Mouse (Mus musculus) small intestine, adult 2 months (tissue): Measurements from ENCODE around the gene Olfr215. TPM values are rescaled to one million over a fixed set of nuclear protein-coding genes. Genes with fewer than 3 reads are reported as not detected.
"Not testable (repeated sequence)": the region's sequence is repeated elsewhere in the genome, so short reads cannot be mapped to it uniquely, and the experiment has no call there.

ENCODE experiments used
- H3K27ac ChIP-seq: fragments of 200-500 bp; 2 replicates; pipeline ENCODE4 v1.5.1; 2012; ENCODE audit warnings: low read depth, low read length, control low read depth, inconsistent platforms; ENCODE audit not compliant: insufficient read depth
- H3K27me3 ChIP-seq: fragments of 200-500 bp; 2 replicates; pipeline ENCODE4 v1.6.1; 2012; ENCODE audit warnings: mild to moderate bottlenecking, moderate library complexity, low read length, inconsistent platforms; ENCODE audit not compliant: control insufficient read depth, insufficient read depth
- H3K36me3 ChIP-seq: fragments of 200-500 bp; 2 replicates; pipeline ENCODE4 v1.6.1; 2012; ENCODE audit warnings: mild to moderate bottlenecking, low read length, control low read depth, inconsistent platforms; ENCODE audit not compliant: control insufficient read depth, insufficient read depth
- H3K4me1 ChIP-seq: fragments of 200-500 bp; 2 replicates; pipeline ENCODE4 v1.6.1; 2012; ENCODE audit warnings: low read length, inconsistent platforms, mixed read lengths; ENCODE audit not compliant: control insufficient read depth, insufficient read depth, insufficient read length
- H3K4me3 ChIP-seq: fragments of 200-500 bp; 2 replicates; pipeline ENCODE4 v1.5.1; 2012; ENCODE audit warnings: low read depth, mild to moderate bottlenecking, control low read depth, inconsistent platforms, low read length, moderate library complexity
- CTCF ChIP-seq: fragments of 200-500 bp; IDR thresholded peaks from 2 replicates; pipeline ENCODE4 v1.5.1; 2012; ENCODE audit warnings: low read depth, mild to moderate bottlenecking, control low read depth, inconsistent platforms, low read length, moderate library complexity, mixed read lengths; ENCODE audit not compliant: insufficient replicate concordance, insufficient read length; ENCODE audit errors: extremely low read depth
- POLR2A ChIP-seq: fragments of 200-500 bp; IDR thresholded peaks from 2 replicates; pipeline ENCODE4 v1.6.1; 2012; ENCODE audit warnings: low read depth, mild to moderate bottlenecking, control low read depth, inconsistent platforms, low read length, moderate library complexity
- WGBS: fragments of 180-500 bp; shearing (Covaris S2); methylation state at CpG from one replicate; pipeline ENCODE4 v1.1.7; 2018; 5-methylcytosine and 5-hydroxymethylcytosine counted together
- polyA plus RNA-seq: library from polyadenylated mRNA; depleted of rRNA; stranded (reverse); fragments of >200 nt; gene quantifications from 2 replicates; pipeline ENCODE4 v1.2.3, GENCODE M21; 2012; rRNA removed

Gene Olfr215
- not detected in 2 replicates for polyA plus RNA-seq

- 65% methylated on average over 4 of the region's 4 CpGs for WGBS
These were observed at the start of gene Olfr215 for GRCm38 (mm10) chr6:116584095-116584494. Olfr215 (minus strand) TSS chr6:116584195.

GRCm38 (mm10) chr6:116632129-116632528 is 48.1 kb upstream of the Olfr215 start:
- Histone ChIP-seq H3K27me3 (no peaks in the 10 kb centered on the region), H3K36me3 (peaks cover 2% of the 10 kb centered on the region; the same call in 1 of the 2 replicates), H3K27ac (no peak overlapping the region), H3K4me1 (peaks cover 5% of the 10 kb centered on the region), H3K4me3 (no peak overlapping the region)
- 33% methylated on average over 1 of the region's 1 CpGs for WGBS
- TF ChIP-seq POLR2A (no peak), CTCF (peak; percentile 87; the same call in 1 of the 2 replicates)

More at GRCm38 (mm10) chr6:116584095-116584494, at the start of gene Olfr215:
- Histone ChIP-seq H3K36me3 (no peaks in the 10 kb centered on the region), H3K27me3 (no peaks in the 10 kb centered on the region), H3K27ac (no peak within 1 kb of the TSS), H3K4me3 (no peak within 1 kb of the TSS), H3K4me1 (no peaks in the 10 kb centered on the region)
- TF ChIP-seq CTCF, result no peak
- no peak for TF ChIP-seq POLR2A

- no peak overlapping the region for H3K27ac ChIP-seq
- H3K4me3 ChIP-seq, result no peak overlapping the region
- H3K4me1 ChIP-seq, result peaks cover under 1% of the 10 kb centered on the region; the same call in 1 of the 2 replicates
- no peaks in the 10 kb centered on the region for H3K27me3 ChIP-seq
- peaks cover 6% of the 10 kb centered on the region; the same call in 1 of the 2 replicates for H3K36me3 ChIP-seq
- TF ChIP-seq CTCF (no peak), POLR2A (no peak)
- 90% methylated on average over 10 of the region's 10 CpGs for WGBS
These were observed 45.8 kb upstream of the Olfr215 start for GRCm38 (mm10) chr6:116629766-116630165.

- Histone ChIP-seq H3K36me3 (peaks cover 6% of the 10 kb centered on the region; the same call in 1 of the 2 replicates), H3K27ac (0 out of 2 replicates have a peak within 1 kb of the TSS, but pooled peaks have one; percentile 14), H3K4me1 (no peaks in the 10 kb centered on the region), H3K27me3 (no peaks in the 10 kb centered on the region), H3K4me3 (peak within 1 kb of the TSS; percentile 99)
- under 1% methylated on average over 56 of the region's 56 CpGs for WGBS
- TF ChIP-seq POLR2A, result peak; percentile 37; the same call in 1 of the 2 replicates
- no peak for TF ChIP-seq CTCF
These were observed 44.7 kb upstream of the Olfr215 start, which contains the start of gene Zfp422 for GRCm38 (mm10) chr6:116628539-116629171. Zfp422 (minus strand) TSS chr6:116628999.

- peak overlapping the region; percentile 99 for H3K4me3 ChIP-seq
- peaks cover 6% of the 10 kb centered on the region; the same call in 1 of the 2 replicates for H3K36me3 ChIP-seq
- H3K27ac ChIP-seq, result no peak overlapping the region
- 6% methylated on average over 9 of the region's 9 CpGs for WGBS
- no peaks in the 10 kb centered on the region for H3K27me3 ChIP-seq
- H3K4me1 ChIP-seq, result no peaks in the 10 kb centered on the region
- TF ChIP-seq CTCF (no peak), POLR2A (no peak)
These were observed 44.1 kb upstream of the Olfr215 start for GRCm38 (mm10) chr6:116628095-116628494.

GRCm38 (mm10) chr6:116626417-116626816 is 42.4 kb upstream of the Olfr215 start:
- not testable (repeated sequence) for H3K36me3 ChIP-seq, H3K4me3 ChIP-seq, H3K4me1 ChIP-seq, H3K27ac ChIP-seq, H3K27me3 ChIP-seq
- WGBS, result 96% methylated on average over 9 of the region's 9 CpGs

GRCm38 (mm10) chr6:116621318-116622023 is 37.5 kb upstream of the Olfr215 start:
- TF ChIP-seq CTCF (no peak), POLR2A (no peak)
- H3K27ac ChIP-seq, result no peak overlapping the region
- no peak overlapping the region for H3K4me3 ChIP-seq
- 59% methylated on average over 8 of the region's 8 CpGs for WGBS
- no peaks in the 10 kb centered on the region for H3K4me1 ChIP-seq
- no peaks in the 10 kb centered on the region for H3K27me3 ChIP-seq
- H3K36me3 ChIP-seq, result peaks cover 6% of the 10 kb centered on the region; the same call in 1 of the 2 replicates

GRCm38 (mm10) chr6:116618073-116618472 is 34.1 kb upstream of the Olfr215 start:
- TF ChIP-seq POLR2A, result no peak
- no peak for TF ChIP-seq CTCF
- Histone ChIP-seq H3K27ac (no peak overlapping the region), H3K4me3 (no peak overlapping the region), H3K36me3 (no peaks in the 10 kb centered on the region), H3K27me3 (no peaks in the 10 kb centered on the region), H3K4me1 (no peaks in the 10 kb centered on the region)
